Mouse (Mus musculus): Measurements from ENCODE around the gene Glis1. TPM values are rescaled to one million over a fixed set of nuclear protein-coding genes. Genes with fewer than 3 reads are reported as not detected.

The Glis1 gene
- polyA plus RNA-seq (2012; rRNA removed) = 0.17 and 0.35 TPM in 2 replicates
- polyA plus RNA-seq (2014; fragmentation: Nextera tagmentation; extraction: Ambion mirVana) = 0.10 and 0.40 TPM in 2 replicates

GRCm38 (mm10) chr4:107434356-107435237, at the start of gene Glis1:
Gene Glis1, plus strand, starts transcription at chr4:107434591.
- no peak within 1 kb of the TSS for H3K9ac ChIP-seq (replicated peaks)
- TF ChIP-seq CTCF (IDR thresholded peaks at IDR 0.05; ENCODE audit: low read depth) = no peak
- TF ChIP-seq EP300 (IDR thresholded peaks at IDR 0.05; ENCODE audit: low read depth) = no peak
- WGBS (ENCODE audit: insufficient replicate concordance) = under 1% methylated on average over 106 of the region's 112 CpGs

GRCm38 (mm10) chr4:107387038-107387437, 47.4 kb upstream of the Glis1 start:
- TF ChIP-seq EP300 (IDR thresholded peaks at IDR 0.05; ENCODE audit: low read depth) (no peak), CTCF (IDR thresholded peaks at IDR 0.05; ENCODE audit: low read depth) (no peak)
- H3K4me2 ChIP-seq (ENCODE audit: low read depth) = no peak overlapping the region
- DNase-seq (ENCODE audit: low read depth in 3 of 3, low spot score in 3 of 3) (no peak), ATAC-seq (ENCODE audit: insufficient read depth) (no peak)
- H3K27ac ChIP-seq = no peak overlapping the region
- H3K9ac ChIP-seq (replicated peaks) = no peak overlapping the region
- H3K36me3 ChIP-seq (replicated peaks; ENCODE audit: control insufficient read depth, insufficient read depth, low read depth) = peaks cover 59% of the 10 kb centered on the region
- H3K4me3 ChIP-seq (ENCODE audit: insufficient read depth in 1 of 2, low read depth in 2 of 2, low read length in 2 of 2) = no peak overlapping the region
- no peaks in the 10 kb centered on the region for H3K4me1 ChIP-seq (replicated peaks; ENCODE audit: control insufficient read depth in 2 of 2, insufficient read depth in 2 of 2, low read length in 1 of 2)
- 94% methylated on average over 4 of the region's 4 CpGs for WGBS (ENCODE audit: insufficient replicate concordance)
- no peaks in the 10 kb centered on the region for H3K27me3 ChIP-seq (ENCODE audit: control insufficient read depth, insufficient read depth, low read length)
- H3K9me3 ChIP-seq (ENCODE audit: control insufficient read depth, low read length) = no peaks in the 10 kb centered on the region

More at GRCm38 (mm10) chr4:107434356-107435237, at the start of gene Glis1:
- Histone ChIP-seq H3K4me1 (replicated peaks; ENCODE audit: control insufficient read depth in 2 of 2, insufficient read depth in 2 of 2, low read length in 1 of 2) (no peaks in the 10 kb centered on the region), H3K4me2 (ENCODE audit: low read depth) (peak within 1 kb of the TSS; percentile 69), H3K27ac (no peak within 1 kb of the TSS), H3K9me3 (ENCODE audit: control insufficient read depth, low read length) (no peaks in the 10 kb centered on the region), H3K27me3 (ENCODE audit: control insufficient read depth, insufficient read depth, low read length) (peaks cover 59% of the 10 kb centered on the region), H3K4me3 (ENCODE audit: insufficient read depth in 1 of 2, low read depth in 2 of 2, low read length in 2 of 2) (peak within 1 kb of the TSS; percentile 38 to 57), H3K36me3 (replicated peaks; ENCODE audit: control insufficient read depth, insufficient read depth, low read depth) (no peaks in the 10 kb centered on the region)
- ATAC-seq (ENCODE audit: insufficient read depth) (peak; percentile 71), DNase-seq (ENCODE audit: low read depth in 3 of 3, low spot score in 3 of 3) (no peak)

- no peaks in the 10 kb centered on the region for H3K27me3 ChIP-seq (ENCODE audit: control insufficient read depth, insufficient read depth, low read length)
- ATAC-seq (ENCODE audit: insufficient read depth) = no peak
- H3K4me2 ChIP-seq (ENCODE audit: low read depth) = no peak overlapping the region
- no peak for DNase-seq (ENCODE audit: low read depth in 3 of 3, low spot score in 3 of 3)
- no peaks in the 10 kb centered on the region for H3K9me3 ChIP-seq (ENCODE audit: control insufficient read depth, low read length)
- 85% methylated on average over 8 of the region's 8 CpGs for WGBS (ENCODE audit: insufficient replicate concordance)
- no peaks in the 10 kb centered on the region for H3K4me1 ChIP-seq (replicated peaks; ENCODE audit: control insufficient read depth in 2 of 2, insufficient read depth in 2 of 2, low read length in 1 of 2)
- H3K9ac ChIP-seq (replicated peaks) = no peak overlapping the region
- no peak overlapping the region for H3K27ac ChIP-seq
- TF ChIP-seq EP300 (IDR thresholded peaks at IDR 0.05; ENCODE audit: low read depth) = no peak
- H3K4me3 ChIP-seq (ENCODE audit: insufficient read depth in 1 of 2, low read depth in 2 of 2, low read length in 2 of 2) = no peak overlapping the region
- peaks cover 60% of the 10 kb centered on the region for H3K36me3 ChIP-seq (replicated peaks; ENCODE audit: control insufficient read depth, insufficient read depth, low read depth)
These were observed 46.9 kb upstream of the Glis1 start for GRCm38 (mm10) chr4:107387465-107387864.

- no peaks in the 10 kb centered on the region for H3K9me3 ChIP-seq (ENCODE audit: control insufficient read depth, low read length)
- ATAC-seq (ENCODE audit: insufficient read depth) = no peak
- no peak for TF ChIP-seq CTCF (IDR thresholded peaks at IDR 0.05; ENCODE audit: low read depth)
- TF ChIP-seq EP300 (IDR thresholded peaks at IDR 0.05; ENCODE audit: low read depth) = no peak
- H3K4me2 ChIP-seq (ENCODE audit: low read depth) = no peak overlapping the region
- H3K27me3 ChIP-seq (ENCODE audit: control insufficient read depth, insufficient read depth, low read length) = no peaks in the 10 kb centered on the region
- DNase-seq (ENCODE audit: low read depth in 3 of 3, low spot score in 3 of 3) = no peak
- H3K9ac ChIP-seq (replicated peaks) = no peak overlapping the region
- no peaks in the 10 kb centered on the region for H3K4me1 ChIP-seq (replicated peaks; ENCODE audit: control insufficient read depth in 2 of 2, insufficient read depth in 2 of 2, low read length in 1 of 2)
- no peak overlapping the region for H3K27ac ChIP-seq
- no peak overlapping the region for H3K4me3 ChIP-seq (ENCODE audit: insufficient read depth in 1 of 2, low read depth in 2 of 2, low read length in 2 of 2)
- peaks cover 58% of the 10 kb centered on the region for H3K36me3 ChIP-seq (replicated peaks; ENCODE audit: control insufficient read depth, insufficient read depth, low read depth)
- 67% methylated on average over 2 of the region's 2 CpGs for WGBS (ENCODE audit: insufficient replicate concordance)
These were observed 46.1 kb upstream of the Glis1 start for GRCm38 (mm10) chr4:107388291-107388690.

GRCm38 (mm10) chr4:107389345-107389744, 45.0 kb upstream of the Glis1 start:
- Histone ChIP-seq H3K27ac (no peak overlapping the region), H3K9ac (replicated peaks) (no peak overlapping the region), H3K27me3 (ENCODE audit: control insufficient read depth, insufficient read depth, low read length) (no peaks in the 10 kb centered on the region), H3K9me3 (ENCODE audit: control insufficient read depth, low read length) (no peaks in the 10 kb centered on the region), H3K36me3 (replicated peaks; ENCODE audit: control insufficient read depth, insufficient read depth, low read depth) (peaks cover 64% of the 10 kb centered on the region), H3K4me1 (replicated peaks; ENCODE audit: control insufficient read depth in 2 of 2, insufficient read depth in 2 of 2, low read length in 1 of 2) (no peaks in the 10 kb centered on the region), H3K4me2 (ENCODE audit: low read depth) (no peak overlapping the region), H3K4me3 (ENCODE audit: insufficient read depth in 1 of 2, low read depth in 2 of 2, low read length in 2 of 2) (no peak overlapping the region)
- ATAC-seq (ENCODE audit: insufficient read depth) (no peak), DNase-seq (ENCODE audit: low read depth in 3 of 3, low spot score in 3 of 3) (no peak)
- TF ChIP-seq CTCF (IDR thresholded peaks at IDR 0.05; ENCODE audit: low read depth) (no peak), EP300 (IDR thresholded peaks at IDR 0.05; ENCODE audit: low read depth) (no peak)
- 75% methylated on average over 3 of the region's 3 CpGs for WGBS (ENCODE audit: insufficient replicate concordance)

All from liver, embryonic 14.5 days (tissue).